Mouse (Mus musculus): ENCODE measurements around the gene Slc37a1.

Slc37a1 gene

DNA sequence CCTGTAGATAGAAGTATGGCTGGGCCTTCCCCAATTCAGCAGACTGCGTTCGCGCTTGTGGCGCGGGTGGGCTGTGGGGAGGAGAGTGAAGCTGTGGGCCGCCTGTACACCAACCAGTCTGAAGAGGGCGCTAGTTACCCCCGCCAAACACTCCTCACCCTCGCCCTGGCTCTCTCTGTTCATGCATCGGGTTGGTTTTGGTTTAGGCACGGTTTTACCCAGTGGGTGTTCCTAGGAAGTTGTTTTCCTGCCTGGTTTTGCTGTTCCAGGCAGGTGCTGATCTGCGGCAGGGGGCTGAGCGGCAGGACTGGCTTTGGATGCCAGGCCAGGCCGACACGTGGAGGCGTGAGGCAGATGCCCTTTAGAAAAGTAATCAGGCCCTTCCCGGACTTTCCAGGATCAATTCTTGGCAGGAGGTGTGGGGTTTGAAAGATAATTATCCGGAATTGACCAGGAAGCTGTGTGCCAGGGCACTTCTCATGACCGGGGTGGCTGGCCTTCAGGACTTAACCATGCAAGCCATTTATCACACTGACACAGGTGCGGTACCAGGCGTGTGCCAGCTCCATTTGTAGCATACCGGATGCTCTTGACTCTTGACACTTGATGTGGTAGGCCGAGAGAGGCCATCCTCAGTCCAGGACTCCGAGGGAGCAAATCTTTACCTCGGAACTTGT is 8.8 kb downstream of the Slc37a1 start:
- peak; percentile 95 for DNase-seq

DNA sequence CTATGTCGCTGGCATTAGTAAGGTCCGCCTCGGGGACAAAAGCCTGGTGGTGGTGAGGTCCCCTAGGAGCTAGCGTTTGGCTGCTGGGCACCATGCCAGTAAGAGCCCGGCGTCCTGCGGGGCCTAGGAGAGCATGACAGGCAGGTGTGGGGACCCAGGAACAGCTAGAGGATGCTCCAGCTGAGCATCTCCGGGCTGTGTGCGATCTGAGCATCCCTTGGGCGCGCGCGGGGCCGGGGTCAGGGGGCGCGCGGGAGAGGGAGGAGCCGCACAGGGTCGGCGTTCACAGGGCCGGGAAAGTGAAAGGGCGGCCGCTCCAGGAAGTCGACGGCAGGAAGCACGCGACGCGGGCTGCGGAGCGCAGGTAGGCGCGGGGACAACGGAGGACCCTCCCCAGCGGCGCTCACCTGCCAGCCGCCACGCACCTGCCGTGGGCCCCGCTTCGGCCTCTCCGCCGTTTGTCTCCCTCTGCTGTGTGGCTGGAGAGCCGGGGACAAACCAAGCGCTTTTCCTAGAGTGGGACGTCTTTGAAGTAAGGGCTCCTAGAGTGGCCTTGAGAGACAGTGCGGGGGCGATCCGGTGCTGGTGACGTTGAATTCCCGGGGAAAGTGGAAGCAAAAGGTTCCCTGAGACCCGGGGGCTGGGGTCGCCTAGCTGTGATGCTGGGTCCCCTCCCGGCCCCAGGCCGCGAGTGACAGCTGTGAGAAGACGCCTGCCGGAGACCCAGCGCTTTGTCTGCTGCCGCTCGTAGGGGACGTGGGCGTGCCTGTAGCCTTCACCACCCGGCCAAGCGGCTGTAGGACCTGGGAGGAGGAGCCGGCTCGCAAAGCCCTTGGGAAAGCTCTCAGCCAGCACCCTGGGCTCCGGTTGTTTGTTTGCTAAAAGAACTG is 9.5 kb downstream of the Slc37a1 start:
- DNase-seq = peak; percentile 99

DNA sequence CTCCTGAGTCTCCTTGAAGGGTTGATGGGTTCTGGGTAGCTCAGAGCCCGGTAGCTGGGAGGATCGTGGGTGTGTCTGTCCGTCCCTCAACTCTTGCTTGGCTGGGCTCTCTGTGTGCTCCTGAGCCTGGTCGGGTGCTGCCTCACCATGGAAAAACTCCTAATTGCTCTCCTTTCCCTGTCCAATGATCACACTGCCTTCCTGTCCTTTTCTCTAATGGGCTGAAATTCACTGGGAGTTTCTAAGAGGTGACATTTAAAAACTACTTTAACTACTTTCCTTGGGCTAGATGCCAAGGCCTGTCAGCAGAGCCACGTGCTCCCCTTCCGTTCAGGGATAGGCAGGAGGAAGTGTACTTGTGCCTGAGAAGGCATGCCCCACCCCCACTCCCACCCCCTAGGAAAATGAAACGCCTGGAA is 10.9 kb downstream of the Slc37a1 start:
- DNase-seq = peak; percentile 97

DNA sequence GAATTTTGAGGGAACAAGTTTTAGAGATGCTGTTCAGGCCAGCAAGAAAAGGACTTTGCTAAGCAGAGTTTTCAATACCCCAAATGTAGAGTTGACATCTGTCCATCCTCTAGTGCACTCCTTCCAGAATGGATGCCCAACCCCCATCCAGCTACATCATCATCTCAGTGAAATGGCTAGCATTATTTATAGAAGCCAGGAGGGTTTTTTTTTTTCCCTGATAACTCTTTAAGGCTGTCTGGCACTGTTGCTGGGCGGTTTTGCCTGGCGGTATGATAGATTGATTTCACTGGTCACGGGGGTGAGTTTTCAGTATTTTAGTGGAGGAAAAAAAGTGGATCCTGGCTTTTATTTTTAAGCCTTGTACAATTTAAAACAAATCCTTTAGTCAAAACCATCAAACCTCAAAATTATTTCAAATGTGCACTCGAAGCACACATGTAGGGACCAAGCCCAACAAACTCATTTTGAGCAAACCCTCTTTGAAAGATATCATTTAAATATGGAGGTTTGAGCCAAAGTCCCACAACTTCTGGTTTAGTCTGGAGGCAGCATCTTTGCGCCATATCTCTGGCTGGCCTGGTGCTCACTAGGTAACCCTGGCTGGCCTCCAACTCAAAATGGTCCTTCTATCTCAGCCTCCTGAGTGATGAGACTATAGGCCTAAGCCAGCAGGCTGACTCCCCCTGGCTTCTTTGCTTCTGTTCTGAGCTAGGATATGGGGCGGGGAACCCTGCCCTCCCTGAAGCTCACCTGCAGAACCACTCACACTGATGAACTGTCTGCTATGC is 12.0 kb downstream of the Slc37a1 start:
- no peak for DNase-seq

DNA sequence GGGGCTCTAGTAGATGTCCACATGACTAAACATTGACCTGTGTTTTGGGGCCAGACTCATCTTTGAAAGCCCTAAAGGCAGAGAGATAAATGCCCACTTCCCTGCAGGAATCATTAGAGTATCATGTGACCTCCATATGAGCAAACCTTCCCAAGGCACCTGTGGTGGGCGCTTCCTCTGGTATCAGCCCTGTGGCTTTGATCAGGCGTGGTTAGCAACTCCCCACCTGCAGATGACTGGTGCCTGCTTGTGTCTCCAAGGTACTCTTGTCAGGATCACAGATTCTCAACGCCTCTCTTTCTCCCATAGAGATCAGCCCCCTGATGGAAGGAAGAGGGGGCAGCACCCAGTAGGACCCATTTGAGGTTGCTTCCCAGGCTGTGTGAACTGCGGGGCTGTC is 13.4 kb downstream of the Slc37a1 start:
- DNase-seq = no peak

DNA sequence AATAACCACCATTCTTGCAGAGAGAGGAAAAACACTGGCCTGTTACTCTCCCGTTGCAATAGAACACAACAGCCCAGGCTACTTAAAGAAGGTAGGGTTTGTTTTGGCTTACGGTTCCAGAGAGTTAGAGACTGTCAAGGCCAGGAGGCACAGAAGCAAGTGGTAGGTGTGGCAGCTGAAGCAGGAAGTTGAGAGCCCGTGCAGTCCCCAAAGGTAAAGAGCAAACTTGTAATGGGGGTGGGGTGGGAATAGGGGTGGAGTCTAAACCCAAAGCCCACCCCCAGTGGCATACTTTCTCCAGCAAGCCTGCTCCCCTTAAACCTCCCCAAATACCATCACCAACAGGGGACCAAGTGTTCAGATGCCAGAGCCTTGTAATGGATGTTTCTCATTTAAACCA is 14.1 kb downstream of the Slc37a1 start:
- no peak for DNase-seq

DNA sequence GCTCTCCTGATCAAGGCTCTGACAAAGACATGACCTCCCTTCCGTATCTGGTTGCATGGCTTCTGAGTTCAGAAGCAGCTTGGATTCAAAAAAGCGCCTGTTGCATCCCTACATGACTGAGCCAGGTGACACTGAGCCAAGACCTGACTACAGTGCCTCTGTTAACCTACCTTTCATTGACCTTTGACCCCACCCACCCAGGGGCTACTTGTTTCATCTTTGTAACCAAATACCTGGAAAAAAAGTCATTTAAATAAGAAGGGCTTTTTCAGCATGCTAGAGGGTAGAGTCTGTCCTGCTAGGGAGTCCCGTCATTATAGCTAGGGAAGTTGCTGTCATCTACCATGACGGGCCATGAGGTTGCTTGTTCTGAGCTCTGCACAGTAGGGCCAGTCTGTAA is 16.8 kb downstream of the Slc37a1 start:
- no peak for DNase-seq

DNA sequence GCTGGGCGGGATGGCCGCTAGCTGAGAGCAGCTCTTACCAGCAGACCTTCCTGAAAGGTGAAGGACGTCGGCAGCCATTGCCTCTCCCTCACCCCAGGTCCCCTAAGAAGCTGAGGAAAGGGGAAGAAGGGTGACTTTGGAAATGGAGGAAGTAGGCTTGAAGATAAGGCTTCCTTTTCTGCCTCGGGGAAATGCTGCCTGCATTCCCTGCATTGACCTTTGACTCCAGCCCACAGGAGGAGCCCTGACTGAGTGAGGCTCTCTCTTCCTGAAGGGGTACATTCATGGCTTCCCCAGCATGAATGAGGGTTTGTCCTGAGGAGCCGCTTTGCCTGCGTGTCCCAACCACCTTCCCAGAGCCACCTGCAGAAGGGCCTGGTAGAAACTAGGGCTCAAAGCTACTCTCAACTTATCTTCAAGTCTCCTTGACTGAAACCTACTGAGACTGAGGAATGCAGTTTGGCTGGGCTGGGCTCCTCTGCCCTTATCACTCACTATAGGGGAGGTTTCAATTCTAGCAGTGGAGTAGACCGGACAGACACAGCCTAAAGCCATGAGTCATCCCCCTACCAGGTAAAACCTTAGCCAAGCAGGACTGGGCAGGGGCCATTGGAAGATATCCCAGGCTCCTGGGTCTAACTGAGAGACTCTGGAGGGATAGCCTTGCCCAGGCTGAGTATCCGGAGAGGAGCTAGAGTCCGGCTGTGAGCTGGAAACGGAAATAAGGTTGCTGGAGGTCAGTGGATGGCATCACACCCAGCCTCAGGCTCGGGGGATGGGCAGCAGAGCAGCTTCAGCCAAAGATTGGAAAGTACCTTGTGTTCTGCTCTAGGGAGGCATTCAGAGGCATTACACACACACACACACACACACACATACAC is 18.5 kb downstream of the Slc37a1 start:
- DNase-seq = peak; percentile 97

DNA sequence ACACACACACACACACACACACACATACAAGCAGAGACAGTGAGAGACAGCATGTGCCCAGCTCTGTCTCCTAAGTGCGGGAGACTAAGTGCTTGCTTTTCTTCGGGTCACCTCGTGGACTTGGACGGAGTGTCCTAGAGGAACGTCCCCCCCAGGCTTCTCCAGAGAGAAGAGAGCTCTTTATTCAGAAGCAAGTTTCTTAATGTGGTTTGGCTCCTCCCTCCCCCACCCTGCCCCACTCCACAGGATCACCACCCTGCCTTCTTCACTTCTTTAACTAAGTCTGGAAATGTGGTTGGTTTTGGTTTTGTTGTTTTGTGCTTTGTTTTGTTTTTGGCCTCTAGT is 19.2 kb downstream of the Slc37a1 start:
- DNase-seq = no peak

DNA sequence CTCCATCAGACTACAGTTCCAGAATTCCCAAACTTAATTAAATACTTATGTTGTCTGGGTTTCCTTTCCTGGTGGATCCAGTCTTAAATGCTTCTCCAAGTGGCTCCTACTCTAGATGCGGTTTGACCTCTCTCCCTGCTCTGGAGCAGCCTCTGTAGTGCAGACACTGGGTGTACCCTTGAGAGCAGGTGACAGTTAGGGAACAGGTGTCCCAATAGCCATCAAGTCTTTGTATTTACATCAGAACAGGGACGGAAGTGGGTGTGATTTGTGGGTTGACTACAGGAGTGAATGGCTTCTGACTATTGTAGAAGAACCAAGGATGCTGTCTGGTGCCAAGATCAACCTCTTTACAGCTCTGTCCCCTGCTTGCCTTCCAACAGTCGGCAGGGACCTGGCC is 21.2 kb downstream of the Slc37a1 start:
- no peak for DNase-seq

DNA sequence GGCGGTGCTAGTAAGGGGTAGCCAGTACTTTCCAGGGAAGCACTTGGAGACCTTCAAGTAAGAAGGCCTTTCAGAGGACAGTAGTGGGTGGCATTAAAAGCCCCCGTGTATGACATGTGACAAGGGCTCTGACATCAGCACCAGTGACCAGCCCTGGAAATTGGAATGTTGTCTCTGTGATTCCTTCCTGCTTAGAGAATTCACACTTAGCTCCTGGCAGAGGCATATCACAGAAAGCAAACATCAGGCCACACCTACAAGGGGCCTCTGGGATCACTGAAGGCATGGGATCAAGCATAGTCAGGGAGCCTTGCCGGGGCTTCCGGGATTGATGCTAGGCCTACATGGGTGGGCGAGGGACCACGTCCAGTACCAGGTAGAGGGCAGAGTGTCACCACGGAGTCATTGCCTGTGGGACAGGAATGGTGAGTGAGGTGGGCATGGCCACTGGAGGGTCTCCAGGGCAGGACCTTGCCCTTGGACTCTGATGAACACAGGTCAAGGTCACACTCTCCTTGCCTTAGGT is 21.8 kb downstream of the Slc37a1 start:
- peak; percentile 94 for DNase-seq

DNA sequence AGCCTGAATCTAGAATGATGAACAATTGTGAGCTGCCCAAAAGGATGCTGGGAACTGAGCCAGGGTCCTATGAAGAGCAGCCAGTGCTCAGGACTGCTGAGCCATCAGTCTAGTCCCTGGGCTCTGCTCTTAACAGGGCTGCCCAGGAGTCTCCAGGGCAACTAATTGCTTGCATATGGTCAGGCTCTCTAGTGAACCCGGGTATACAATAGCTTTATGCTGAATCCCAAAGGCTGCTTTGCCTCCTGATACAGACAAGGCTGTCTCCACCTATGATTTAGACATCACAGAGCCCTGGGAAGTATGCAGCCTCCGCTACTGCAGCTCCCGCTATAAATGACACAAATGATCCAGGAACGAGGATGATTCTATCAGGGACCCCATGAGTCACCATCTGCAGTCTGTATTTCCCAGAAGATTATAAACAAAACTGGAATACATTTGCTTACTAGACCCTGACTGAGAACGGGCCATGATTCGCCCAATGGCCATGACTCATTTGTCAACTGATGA is 22.7 kb downstream of the Slc37a1 start:
- DNase-seq = no peak

DNA sequence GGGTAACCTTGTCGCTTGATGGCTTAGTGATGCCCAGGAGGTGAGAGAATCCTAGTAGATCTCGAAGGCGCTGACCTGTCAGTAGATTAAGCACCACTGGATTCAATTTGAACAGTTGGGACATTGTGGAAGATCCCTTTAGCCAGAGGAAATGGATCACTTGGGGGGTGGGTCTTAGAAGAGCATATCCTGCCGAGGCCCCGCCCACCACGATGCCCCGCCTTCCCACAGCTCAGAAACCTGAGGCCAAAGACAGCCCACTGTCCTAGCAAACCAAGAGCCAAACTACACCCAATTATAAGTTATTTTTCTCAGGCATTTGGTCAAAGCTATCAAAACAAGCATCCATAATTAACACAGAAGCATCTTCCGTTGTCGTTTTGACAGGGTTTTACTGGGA is 24.5 kb downstream of the Slc37a1 start:
- DNase-seq = no peak

DNA sequence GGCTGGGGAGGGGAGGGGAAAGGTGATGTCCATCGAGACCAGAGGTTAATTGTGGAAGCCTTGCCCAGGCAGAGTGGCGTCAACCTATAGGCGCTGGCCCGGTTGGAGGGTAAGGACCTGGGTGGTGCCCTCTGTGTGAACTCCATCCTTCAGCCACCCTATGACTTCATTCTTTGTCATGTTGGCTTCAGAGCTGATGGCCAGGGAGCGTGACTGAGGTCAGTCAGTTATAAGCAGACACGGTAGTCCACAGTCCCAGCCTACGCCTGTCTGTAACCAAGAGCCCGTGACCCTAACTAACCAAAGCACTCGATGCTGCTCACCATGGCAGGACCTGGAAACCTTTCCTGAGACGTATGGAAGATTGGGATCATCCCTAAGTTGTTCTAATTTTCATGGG is 26.1 kb downstream of the Slc37a1 start:
- DNase-seq = no peak

DNA sequence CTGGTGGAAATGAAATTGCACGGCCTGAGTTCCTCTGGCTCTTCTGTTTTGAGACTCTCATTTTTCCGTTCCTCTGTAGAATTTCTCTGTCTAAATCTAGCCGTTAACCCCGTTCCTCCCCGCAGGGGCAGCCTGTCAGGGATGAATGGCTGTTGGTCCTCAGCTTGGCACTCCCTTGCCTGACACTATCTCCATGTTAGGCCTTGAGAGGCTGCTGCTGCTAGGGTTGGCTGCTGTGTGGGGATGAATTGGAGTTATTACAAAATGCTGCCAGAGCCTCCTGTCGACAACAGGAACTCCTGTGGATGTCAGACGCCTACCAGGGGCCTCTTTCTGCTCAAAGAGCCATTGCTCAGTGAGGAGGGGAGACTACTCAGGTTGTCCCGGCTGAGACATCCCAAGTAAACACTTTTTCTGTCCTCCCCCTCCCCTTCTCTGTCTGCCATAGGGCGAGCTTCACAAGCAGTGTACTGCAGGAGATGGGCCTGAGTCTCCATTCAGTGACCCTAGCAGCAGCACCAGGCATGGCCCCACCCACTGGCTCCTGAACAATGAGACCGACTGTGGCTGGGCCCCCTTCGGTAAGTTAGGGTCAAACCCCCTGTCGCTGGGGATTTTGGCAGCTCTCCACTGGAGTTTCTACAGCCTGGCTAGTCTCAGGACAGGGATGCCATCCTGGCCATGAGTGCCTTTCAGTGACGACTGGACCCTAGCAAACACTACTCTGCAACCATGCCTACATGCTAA is 28.6 kb downstream of the Slc37a1 start:
- DNase-seq = peak; percentile 91

DNA sequence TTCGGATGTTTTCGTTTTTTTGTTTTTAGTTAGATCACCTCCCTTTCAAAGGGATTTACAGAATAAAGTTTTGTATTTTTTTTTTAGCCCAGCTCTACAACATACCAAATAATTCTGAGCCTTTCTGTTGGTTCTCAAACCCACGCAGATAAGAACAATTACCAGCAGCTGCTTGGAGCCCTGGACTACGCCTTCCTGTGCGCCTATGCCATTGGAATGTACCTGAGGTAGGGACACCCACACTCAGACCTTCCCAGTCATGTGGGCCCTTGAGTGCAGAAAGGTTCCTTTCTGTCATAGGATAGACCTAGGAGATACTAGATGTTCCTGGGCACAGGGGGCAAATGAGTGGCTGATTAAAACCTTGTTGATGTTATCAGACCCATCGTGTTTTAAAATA is 29.4 kb downstream of the Slc37a1 start:
- DNase-seq = no peak

DNA sequence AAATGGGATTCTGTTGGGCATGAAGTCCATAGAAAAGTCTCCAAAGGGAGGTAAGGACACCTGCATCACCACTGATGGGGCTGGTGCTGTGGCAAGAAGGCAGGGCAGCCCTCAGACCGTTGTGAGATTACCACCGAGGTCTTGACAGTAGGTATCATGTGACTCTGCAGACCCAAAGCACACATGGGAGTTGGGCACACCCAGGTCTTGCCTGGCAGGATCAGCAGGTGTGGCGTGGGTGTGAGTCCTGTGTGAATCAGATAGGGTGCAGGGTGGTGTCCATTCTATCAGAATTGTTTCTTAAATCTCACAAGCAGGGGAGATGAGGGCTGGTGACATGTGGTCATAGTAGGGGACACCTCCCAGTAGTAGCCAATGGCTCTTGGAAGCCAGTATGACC is 30.4 kb downstream of the Slc37a1 start:
- no peak for DNase-seq

DNA sequence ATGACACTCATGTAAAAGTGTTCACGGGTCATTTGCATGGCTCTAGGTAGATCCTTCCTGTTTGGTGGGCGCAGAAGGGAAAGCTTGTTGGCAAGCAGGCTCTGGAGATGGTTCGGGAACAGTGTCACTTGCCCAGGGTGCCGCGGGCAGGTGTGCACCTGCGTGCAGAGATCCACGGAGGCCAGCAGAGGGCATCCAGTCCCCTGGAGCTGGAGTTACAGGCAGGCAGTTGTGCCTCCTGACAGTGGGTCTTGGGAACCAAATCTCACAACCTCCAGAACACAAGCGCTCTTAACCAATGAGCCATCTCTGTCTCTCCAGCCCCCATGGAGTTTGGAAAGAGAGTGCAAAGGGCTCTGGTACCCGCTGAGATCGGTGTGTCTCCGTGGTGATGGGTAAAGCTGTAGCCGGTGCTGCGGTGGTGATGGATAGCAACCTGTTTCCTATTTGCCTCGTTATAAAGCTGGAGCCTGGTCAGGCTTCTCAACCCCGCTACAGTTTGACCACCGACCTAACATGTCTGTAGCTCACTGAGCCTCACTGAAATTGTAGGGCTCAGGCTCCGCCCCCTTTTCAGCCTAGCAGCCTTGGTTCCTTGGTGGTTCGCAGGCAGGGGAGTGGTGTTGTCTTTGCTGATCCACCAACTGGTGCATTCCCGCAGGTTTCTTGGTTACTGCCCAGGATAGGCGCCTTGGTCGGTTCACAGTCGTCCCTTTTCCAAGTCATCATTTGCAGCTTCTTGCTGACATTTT is 31.1 kb downstream of the Slc37a1 start:
- DNase-seq = no peak

DNA sequence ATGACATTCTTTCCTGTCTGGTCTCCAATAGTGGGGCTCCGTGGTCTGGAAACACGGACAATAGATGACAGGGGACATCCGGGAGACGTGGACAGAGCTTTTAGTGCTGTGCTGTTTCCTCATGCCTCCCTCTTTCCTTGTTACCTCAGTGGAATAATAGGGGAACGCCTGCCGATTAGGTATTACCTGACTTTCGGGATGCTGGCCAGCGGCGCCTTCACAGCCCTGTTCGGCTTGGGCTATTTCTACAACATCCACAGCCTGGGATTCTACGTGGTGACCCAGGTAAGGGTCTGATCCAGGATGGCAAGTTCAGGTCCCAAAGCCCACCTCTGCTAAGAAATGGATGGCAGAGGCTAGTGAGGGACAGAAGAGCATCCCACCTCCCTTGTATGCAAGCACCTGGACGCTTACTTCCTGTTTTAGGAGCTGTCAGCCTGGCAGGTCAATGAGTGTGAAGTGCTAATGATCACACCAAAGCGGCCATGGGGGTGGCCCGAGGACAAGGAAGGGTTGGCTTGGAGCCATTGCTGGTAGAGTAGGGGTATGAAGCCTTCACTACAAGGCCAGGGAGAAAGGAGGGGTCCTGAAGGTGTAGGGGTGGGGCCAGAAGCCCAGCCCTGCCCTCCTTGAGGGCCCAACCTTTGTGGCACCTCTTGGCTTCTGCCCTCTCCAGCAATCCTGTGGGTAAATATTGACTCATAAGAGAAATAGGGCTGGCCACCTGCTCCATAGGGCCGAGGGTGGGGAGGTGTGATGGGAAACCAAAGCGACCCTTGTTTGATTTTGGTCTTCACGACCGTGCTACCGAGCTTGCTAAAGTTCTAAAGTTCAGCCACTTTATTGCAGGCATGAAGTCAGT is 32.5 kb downstream of the Slc37a1 start:
- no peak for DNase-seq

DNA sequence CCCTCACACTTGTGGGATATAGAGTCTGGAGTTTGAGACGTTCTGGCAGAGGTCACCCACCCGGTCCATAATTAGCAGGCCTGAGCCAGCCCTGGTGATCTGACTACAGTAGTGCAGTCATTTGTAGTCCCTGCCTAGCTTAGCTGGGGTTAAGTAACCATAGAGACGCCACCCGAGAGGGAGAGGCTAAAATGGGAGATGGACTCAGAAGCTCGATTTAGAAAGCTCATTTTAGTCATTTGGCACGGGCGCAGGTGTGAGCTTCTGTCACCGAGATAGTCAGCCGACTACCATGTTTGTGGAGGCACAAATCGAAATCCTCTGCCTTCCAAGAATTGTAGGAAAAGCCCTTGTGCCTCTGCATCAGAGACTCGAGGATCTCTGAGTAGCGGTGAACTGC is 34.8 kb downstream of the Slc37a1 start:
- DNase-seq = peak; percentile 93
